Mouse (Mus musculus): Measurements from ENCODE around the gene Zfp771.

Zfp771 gene

DNA sequence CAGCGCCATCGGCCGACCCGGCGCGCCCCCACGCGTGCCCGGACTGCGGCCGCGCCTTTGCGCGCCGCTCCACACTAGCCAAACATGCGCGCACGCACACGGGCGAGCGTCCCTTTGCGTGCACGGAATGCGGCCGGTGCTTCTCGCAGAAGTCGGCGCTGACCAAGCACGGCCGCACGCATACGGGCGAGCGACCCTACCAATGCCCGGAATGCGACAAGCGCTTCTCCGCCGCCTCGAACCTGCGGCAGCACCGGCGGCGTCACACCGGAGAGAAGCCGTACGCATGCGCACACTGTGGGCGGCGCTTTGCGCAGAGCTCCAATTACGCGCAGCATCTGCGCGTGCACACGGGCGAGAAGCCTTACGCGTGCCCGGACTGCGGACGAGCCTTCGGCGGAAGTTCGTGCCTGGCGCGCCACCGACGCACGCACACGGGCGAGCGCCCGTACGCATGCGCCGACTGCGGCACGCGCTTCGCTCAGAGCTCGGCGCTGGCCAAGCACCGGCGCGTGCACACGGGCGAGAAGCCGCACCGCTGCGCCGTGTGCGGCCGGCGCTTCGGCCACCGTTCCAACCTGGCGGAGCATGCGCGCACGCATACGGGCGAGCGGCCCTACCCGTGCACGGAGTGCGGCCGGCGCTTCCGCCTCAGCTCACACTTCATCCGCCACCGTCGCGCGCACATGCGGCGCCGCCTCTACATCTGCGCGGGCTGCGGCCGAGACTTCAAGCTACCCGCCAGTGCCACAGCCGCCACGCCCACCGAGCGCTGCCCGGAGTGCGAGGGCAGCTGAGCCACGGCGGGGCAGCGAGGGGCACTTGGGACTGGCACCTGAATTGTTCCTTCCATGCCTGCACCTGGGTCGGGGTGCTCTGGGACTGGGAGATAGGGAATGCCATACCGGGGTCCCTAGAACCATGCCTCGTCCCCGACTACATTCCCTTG lies 10.0 kb downstream of the Zfp771 start:
- DNase-seq: peak; percentile 96

DNA sequence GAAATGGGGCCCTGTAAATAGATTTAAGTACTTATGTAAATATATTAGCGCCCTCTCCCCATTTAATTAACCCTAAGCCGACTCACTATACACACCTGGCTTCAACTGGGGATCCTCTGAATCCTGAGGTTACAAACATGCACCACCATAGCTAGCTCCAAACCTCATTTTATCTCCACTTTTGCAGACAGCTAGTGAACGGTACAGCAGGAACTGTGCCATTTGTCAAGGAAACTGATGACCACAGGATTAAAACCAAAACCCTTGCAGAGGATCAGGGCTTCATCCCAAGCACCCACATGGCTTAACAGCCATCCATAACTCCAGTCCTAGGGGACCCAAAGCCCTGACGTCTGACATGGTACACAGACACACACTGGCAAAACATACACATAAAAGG lies 10.9 kb downstream of the Zfp771 start:
- no peak for DNase-seq

DNA sequence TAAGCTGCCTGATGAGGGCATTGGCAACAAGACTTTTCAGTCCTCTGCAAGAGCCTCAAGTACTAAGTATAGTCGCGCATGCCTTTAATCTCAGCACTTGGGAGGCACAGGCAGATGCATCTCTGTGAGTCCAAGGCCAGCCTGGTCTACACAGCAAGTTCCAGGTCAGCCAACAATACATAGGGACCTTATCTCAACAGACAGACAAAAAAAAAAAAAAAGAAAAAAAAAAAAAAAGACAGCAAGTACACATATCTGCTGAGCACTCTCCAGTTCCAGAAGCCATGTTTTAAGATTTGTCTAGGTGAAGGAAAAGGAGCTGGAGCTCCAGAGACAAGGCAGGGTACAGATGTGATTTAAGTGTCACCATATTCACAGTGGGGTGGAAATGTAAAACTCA lies 11.9 kb downstream of the Zfp771 start:
- no peak for DNase-seq

DNA sequence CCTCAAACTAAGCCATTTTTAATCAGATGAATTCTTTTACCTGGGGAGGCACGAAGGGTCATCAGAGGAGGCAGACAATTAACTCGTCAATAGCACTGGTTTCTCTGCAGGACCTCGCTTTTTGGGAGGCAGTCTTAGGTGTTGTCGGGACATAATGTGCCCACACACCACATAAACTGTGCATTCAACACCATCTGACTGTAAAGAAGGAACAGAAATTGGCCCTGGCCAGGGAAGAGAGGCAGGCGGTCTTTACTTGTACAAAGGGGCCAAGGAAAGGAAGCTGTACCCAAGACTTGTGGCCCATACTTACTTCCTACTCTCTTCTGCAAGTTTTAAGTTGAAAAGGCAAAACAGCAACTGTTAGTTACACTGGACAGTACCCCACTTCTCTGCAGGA lies 12.4 kb downstream of the Zfp771 start:
- peak; percentile 18 for DNase-seq

DNA sequence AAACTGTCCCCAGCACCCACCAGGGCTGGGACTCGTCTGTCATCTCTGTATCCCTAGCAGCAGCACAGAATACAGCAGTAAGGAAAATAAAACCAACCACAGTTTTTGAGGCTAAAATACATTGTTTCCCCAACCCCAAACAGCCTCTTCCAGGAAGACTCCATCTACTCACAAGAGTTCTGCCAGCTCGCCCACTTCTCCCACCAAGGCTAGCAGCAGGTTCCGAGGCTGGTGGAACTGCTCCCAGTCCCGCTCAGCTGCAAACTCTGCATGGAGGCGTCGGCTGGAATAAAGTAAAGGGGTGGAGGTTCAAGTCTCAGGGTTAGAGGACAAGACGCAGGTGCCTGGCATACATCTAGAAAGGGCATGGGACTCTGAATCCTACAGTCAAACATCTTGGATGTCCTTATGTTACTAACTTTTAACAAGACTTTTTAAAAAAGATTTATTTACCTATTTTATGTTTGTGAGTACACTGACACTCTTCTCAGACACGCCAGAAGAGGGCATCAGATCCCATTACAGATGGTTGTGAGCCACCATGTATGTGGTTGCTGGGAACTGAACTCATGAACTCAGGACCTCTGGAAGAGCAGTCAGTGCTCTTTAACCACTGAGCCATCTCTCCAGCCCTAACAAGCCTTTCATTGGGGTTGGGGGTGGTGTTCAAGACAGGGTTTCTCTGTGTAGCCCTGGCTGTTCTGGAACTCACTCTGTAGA lies 15.3 kb downstream of the Zfp771 start:
- no peak for DNase-seq

DNA sequence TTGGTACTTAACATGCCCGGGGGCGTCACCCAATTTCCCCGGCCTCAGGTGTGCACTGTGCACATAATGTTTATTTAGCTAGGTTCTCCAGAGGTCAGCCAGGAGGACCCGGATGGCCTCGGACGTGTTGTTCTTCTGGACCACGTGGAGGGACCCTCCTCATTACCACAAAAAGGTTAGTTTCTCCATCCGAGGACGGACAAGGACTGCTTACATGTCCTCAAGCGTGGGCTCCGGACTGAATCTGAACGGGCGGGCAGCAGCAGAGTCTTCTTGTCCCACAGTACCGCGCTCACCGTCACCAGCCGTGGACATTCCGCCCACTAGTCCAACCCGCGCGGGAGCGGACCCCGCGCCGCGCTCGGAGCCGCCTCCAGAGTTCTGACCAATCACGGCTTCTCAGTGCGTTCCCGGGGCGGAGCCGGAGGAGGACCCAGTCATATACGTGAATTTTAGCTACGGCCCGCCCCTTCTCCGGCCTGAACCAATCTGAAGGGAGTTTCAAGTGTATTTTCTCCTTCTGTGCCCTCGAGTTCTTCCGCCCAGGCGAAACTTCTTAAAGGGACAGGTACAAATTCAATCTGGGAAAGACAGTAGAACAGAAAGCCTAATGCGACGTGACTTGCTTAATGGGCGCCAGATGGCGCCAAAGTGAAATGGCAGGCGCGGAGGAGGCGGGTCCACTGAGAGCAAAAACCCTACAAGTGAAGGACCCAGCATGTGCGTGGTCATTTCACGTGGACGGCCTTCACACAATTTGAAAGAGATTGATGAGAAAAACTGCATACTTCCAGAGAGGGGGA lies 16.4 kb downstream of the Zfp771 start, which contains the start of gene Dctpp1:
Dctpp1 (minus strand) TSS at position 401 of the 803 bp plus-strand sequence.
- DNase-seq: peak; percentile 100

DNA sequence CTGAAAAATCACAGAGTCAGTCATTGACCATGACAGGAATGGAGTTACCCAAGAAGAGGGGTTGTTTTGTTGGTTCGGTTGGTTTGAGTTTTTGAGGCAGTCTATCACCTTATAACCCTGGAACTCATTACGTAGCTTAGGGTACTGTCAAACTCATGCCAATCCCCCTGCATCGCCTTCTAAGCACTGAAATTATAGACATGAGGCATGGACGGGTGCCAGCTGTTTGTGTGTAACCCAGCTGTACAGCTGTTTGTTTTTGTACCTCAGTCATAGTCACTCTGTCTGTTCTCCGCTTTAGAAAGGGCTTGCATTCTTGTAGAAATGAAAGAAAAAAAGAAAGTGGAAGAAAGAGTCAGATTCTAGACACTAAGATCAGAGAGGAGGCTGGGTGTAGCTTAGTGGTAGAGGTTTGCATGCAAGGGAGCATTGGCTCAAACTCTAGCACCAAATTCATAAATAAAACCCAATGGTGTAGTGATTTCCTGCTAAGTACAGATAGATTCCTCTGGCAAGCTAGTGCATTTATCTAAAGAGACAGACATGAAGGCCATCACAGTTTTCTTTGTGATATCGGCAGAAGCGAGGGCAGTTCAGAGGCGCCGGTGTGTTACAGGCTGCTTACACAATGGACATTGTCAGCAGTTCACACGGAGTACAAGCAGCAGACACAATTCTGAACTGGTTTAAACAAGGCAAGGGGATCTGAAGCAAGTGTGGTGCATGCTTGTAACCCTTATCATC lies 18.3 kb downstream of the Zfp771 start:
- DNase-seq: no peak

DNA sequence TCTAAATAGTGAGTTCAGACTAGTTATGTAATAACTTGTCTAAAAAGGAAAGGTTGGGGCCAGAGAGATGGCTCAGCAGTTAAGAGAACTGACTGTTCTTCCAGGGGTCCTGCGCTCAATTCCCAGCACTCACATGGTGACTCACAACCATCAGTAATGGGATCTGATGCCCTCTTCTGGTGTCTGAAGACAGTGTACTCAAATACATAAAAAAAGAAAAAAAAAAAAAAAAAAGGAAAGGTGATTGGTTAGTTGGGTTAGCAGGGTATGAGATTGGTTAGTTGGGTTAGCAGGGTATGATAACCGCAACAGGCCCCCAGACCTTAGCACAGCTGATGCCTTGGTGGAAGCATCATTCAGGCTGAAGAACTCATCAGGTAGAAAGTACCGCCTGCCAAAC lies 19.5 kb downstream of the Zfp771 start:
- DNase-seq: no peak

DNA sequence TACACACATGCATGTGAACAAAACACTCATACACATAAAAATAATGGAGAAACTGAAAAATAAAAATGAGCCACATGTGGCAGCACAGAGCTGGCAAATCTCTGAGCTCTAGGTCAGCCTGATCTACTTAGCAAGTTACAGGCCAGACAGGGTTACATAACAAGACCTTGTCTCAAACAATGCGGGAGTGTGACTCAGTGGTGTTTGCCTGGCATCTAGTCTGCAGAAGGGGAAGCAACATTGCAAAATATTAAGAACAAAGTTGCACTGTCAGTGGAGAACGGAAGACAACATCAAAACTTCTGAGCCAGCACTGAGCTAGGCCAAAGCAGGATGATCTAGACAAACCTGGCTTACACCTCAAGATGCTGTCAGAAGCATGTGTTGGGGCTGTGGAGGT lies 26.2 kb downstream of the Zfp771 start:
- peak; percentile 40 for DNase-seq

DNA sequence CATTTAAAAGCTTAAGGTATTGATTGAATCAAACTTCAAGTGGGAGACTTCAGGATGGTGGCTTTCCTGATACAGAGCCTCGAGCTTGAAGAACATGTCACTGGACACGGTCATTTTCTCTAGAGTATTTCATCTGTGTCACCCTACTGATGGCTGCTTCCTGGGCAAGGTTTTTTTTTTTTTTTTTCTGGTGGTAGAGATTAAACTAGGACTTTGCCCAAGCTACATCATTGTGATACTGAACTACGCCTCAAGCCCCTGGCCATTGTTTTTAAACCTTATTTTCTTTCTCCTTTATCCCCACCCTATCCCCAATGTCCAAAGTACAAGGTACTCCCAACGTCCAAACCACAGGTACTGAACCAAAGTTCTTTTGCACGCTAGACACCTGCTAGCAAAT lies 26.6 kb downstream of the Zfp771 start:
- no peak for DNase-seq

DNA sequence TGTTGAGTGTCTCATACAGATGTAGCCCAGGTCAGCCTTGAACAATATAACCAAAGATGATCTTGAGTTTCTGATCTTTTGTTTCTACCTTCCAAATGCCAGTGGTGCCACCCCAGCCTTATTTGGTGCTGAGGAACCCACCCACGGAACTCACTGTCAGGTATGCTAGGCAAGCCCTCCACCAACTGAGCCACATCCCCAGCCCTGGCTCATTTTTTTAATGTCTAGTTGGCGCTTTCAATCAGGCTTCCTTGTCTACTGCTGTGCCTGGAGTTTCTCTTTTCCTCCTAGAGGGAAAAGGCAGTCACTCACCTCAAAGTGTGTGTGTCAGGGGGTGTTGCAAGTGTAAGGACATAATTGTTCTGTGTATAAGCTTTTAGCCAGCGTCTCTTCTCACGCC lies 27.0 kb downstream of the Zfp771 start:
- no peak for DNase-seq

DNA sequence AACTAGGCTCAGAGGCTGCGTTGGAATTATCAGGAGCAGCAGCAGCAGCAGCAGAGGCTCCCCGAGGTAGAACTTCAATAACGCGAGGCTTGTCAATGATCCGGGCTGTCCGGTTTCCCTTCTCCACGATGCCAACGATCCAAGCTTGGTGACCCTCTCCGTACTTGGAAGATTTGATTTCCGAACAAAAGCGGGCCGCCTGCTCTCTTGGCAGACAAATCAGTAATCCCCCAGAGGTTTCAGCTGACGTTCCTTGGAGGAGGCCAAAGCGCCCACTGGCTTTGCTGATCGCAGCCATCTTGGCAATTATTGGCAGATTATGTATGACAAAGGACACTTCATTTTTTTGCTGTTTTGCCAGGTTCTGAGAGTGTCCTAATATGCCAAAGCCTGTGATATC lies 28.5 kb downstream of the Zfp771 start:
- no peak for DNase-seq

DNA sequence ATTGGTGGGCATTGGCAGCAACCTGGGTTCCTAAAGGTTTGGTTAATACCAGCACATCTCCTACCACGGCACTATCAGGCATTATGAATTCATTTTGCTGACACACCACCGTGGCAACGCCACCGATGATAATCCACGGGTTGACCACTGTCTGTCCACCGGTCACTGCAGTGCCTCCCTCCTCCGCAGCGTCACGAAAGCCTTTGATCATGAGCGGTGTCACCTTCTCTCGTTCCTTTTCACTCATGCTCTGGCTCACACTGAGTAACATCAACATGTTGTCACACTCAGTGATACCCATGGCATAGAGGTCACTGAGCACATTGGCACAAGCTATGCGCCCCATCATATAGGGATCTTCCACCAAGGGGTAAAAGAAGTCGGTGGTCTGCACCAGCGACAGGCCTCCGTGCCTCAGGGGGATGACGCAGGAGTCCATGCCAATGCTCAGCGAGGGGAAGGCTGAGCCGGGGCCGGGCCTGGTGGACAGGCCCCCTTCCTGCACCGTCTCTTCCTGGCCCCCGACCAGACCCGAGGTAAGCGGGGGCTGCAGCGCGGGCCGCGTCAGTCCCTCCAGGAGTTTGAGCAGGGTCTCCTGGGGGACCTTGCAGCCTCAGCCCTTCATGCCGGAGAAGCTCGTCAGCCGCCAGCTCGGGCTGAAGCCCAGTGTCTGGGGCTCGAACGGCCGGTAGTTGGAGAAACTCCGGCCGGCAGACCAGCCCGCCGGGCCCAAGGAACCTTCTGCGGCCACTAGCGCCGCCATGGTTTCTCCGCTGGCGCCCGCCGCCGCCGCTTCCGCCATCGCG lies 29.2 kb downstream of the Zfp771 start:
- no peak for DNase-seq

DNA sequence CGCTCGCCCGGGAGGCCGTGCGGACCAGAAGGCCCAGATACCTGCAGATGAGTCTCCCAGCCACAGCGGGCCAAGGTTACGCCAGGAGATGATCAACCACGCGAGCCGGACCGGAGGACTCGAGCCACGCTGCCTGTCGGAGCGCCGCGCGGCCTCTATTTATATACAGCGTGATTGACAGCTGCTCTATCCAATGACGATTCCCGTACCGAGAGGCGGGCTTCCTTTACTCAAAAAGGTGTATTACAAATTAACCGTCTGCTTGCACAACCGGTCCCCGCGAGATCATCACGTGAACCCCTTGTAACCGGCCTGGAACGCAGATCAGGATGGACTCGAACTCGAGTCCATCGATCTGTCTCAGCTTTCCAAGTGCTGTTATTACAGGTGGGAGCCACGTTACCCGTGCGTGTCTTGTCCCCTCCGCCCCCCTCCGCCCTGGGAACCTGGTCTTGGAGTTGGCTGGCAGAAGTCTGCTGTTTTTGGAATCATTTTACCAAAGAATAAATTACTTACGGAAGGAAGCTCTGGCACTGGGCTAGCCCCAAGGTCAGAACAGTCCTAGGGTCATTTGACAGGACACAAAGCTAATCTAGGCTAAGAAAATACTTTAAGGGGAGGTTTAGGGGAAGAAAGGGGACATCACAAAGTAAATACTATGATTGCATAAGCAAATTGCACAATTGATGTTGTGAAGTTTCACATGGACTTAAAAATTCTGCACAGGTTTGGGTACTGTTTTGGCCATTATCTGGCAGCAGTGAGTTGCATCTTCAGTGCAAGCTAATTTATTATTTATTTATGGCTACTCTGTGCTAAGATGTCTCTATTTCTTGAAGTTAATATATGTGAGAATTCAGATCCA lies 30.1 kb downstream of the Zfp771 start, which contains the start of gene Sephs2:
Sephs2 (minus strand) TSS at position 131 of the 865 bp plus-strand sequence.
- DNase-seq: peak; percentile 99

DNA sequence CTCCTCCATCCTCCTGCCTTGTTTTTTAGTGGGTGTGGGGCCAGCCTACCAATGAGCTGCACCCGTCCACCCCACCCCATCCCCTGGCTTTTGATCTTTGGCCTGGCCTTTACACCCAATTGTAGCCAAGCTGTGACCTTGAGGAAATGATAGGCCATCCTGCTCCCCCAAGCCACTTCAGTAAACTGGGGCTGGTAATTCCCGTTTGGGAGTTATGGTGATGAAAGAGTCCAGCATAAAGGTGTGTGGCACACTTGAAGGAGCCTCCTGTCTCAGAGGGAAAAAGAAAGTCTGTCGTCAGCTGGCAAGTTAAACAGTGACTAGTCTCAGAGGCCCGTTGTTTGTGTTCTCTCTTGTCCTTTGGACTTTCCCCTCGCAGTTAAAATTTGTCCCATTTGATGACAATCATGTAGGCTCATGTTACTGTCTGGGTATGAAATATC lies 32.5 kb downstream of the Zfp771 start:
- DNase-seq: no peak

DNA sequence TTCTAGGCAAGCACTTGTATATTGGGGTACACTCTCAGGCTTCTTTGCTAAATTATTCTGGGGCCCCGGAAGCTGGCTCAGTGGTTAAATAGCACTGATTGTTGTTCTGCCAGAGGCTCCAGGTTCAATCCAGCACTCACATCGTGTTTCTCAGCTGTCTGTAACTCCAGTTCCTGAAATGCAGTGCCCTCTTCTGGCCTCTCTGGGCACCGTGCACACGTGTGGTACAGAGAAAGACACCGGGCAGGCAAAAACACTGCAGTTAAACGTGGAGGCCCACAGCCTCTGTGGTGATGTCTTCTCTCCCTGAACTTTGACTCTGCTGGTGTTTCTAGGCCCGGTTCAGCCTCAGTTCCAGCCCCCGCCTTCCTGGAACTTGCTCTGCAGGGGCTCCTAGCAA lies 34.2 kb downstream of the Zfp771 start:
- DNase-seq: peak; percentile 78

DNA sequence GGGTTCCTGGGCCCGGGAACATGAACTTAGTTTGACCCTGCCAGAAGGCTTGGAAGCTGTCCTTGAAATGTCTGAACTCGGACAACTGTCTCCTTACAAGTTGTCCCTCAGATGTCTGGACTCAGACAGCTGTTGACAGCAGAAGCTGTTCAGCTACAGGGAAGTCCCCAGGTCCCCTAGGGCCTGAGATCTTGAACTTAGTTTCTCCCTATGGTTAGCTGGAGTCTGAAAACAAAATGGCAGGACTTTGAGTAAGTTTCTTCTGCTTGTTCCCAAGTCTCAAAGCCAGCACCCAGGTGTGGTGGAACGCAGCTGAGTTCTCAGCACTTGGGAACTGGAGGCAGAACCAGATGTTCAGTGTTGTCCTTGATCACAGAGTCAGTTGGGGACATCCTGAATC lies 36.0 kb downstream of the Zfp771 start:
- DNase-seq: no peak

DNA sequence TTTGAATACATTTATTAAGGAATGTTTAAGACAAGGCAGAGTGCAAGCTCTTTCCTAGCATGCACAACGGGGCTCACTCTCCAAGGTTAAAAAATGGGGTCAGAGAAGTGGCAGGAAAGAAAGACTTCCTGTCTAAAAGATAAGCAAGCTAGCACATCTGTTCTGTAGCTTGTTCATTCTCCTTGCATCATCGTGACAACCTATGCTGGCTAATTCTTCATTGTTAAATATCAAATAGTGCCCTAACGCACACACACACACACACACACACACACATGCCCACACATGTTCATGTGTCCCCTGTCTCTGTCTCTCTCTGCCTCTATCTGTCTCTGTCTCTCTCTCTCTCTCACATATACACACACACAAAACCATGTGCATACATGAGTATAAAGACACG lies 37.0 kb downstream of the Zfp771 start:
- no peak for DNase-seq

DNA sequence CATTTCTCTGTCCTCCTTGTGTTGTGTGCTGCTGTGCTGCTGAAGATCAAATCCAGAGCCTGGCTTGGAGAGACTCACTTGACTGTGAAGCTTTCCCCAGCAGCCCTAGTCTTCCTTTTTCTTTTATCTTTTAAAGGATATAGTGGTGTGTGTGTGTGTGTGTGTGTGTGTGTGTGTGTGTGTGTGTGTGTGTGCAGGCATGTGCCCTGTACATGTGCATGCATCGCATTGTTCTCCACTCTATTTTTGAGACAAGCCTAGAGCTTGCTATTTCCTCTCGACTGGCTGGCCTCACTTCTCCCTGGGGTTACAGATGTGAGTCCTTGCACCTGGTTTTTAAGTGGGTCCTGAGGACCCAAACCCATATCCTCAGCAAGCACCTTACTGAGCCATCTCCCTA lies 38.1 kb downstream of the Zfp771 start:
- no peak for DNase-seq

DNA sequence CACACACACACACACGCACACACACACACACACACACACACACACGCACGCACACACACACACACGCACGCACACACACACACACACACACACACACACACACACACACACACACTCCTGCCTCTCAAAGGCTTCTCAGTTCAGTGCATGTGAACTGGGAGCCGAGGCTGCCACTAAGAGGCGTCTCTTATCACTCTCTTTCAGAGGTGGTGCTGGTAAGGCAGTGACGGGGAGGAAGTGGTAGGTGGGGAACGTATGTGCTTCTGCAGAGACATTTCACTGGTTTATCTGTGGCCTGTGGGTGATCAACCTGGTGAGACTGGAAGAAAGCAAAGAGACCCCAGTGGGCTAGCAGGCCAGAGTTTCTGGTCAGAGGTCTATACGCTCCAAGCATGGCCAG lies 41.1 kb downstream of the Zfp771 start:
- DNase-seq: no peak

Data from lung, postnatal 36 days (tissue).